Mouse (Mus musculus): ENCODE results near the gene Gss.

GRCm38 (mm10) chr2:155567751-155568150 lies 24.9 kb downstream of the Gss start:
- TF ChIP-seq CTCF (IDR thresholded peaks at IDR 0.05; ENCODE audit: borderline replicate concordance, control insufficient read depth, extremely low read depth, insufficient read depth, low read length, poor library complexity) (no peak), POLR2A (IDR thresholded peaks at IDR 0.05; ENCODE audit: control insufficient read depth, extremely low read depth, insufficient read depth, low read length, poor library complexity) (no peak)
